Comparison of ENCODE assay signal across 1 mouse cellular context in the genomic region with DNA sequence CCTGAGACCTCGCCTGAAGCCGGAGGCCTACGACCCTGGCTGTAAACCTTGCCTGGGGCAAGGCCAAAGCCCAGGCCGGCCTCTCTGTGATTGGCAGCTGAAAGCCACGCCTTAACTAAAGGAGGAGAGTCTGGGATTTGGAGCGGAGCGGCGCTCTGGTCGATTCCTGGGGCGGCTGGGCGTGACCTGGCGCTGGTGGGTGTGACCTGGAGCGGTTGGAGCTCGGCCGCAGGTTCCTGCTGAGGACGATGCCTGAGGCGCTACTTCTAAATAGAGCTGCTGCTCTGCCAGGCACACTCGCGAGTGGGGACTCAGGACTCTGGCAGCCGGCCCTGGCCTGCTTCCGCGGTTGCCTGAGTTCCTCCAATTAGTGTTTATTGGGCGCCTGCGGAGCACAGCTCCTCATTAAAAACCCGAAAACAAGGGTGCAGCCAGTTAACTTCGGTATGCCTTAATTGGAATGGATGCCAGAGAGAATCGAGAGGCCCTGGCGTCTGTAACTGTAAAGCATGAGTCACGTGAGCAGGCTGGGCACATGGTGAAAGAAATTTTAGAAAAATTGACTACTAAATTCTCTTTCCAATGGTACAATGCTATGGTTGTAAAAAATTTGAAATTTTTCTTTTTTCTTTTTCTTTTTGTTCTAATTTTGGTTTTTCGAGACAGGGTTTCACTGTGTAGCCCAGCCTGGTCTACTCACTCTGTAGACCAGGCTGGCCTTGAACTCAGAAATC.
TF ChIP-seq lines count a peak whose summit lies in the region.

No protein-coding gene starts in this region.

TF ChIP-seq in MEL, 35 proteins besides CTCF, POLR2A, EP300 and RAD21 (continued from another document):
- TF ChIP-seq ZMIZ1 (IDR thresholded peaks at IDR 0.05; ENCODE audit: low read depth, low read length), result peak; percentile 85
- no peak; the same call in 1 of the 2 replicates for TF ChIP-seq MAZ (IDR thresholded peaks at IDR 0.05; ENCODE audit: low read depth, low read length)
- no peak for TF ChIP-seq MYB (IDR thresholded peaks at IDR 0.05; ENCODE audit: low read depth, low read length)
- TF ChIP-seq TBP (IDR thresholded peaks at IDR 0.05; ENCODE audit: low read depth, low read length), result 0 out of 2 replicates have a peak, but pooled peaks have one; percentile 34
- TF ChIP-seq MAFK (IDR thresholded peaks at IDR 0.05; ENCODE audit: borderline replicate concordance, low read depth, low read length), result no peak
- TF ChIP-seq BHLHE40 (IDR thresholded peaks at IDR 0.05; ENCODE audit: borderline replicate concordance, low read depth, low read length), result peak; percentile 87; the same call in 1 of the 2 replicates
- TF ChIP-seq CHD2 (IDR thresholded peaks at IDR 0.05; ENCODE audit: low read length), result no peak
- no peak for TF ChIP-seq SMC3 (IDR thresholded peaks at IDR 0.05; ENCODE audit: low read depth, low read length)
- no peak for TF ChIP-seq GATA1 (IDR thresholded peaks at IDR 0.05; ENCODE audit: low read depth, low read length)
- TF ChIP-seq USF2 (IDR thresholded peaks at IDR 0.05; ENCODE audit: borderline replicate concordance in 1 of 2, insufficient read depth in 1 of 2, low read depth in 1 of 2, low read length in 2 of 2), result peak; percentile 36 to 84; a peak in 3 of 4 replicates
- no peak for TF ChIP-seq POLR2AphosphoS5 (IDR thresholded peaks at IDR 0.05; ENCODE audit: borderline replicate concordance, low read depth, low read length)
- peak; percentile 75 for TF ChIP-seq NELFE (IDR thresholded peaks at IDR 0.05; ENCODE audit: low read depth, low read length)
